Mouse (Mus musculus) layer of hippocampus, adult 18-20 months (tissue): Measurements from ENCODE around the gene Gemin5. TPM values are rescaled to one million over a fixed set of nuclear protein-coding genes. Genes with fewer than 3 reads are reported as not detected.

Experiments used
- DNase-seq, 2 experiments: peaks; one replicate each; pipeline ENCODE4 v3.0.0; 2022; ENCODE audit warnings: low spot score in 2 of 2
- total RNA-seq, 2 experiments: library from RNA; stranded (reverse); gene quantifications; 2 replicates each; pipeline ENCODE4 v1.2.3; 2021

Gemin5 gene
- total RNA-seq, 2 experiments from 2014 or later: 20.1 TPM

DNA sequence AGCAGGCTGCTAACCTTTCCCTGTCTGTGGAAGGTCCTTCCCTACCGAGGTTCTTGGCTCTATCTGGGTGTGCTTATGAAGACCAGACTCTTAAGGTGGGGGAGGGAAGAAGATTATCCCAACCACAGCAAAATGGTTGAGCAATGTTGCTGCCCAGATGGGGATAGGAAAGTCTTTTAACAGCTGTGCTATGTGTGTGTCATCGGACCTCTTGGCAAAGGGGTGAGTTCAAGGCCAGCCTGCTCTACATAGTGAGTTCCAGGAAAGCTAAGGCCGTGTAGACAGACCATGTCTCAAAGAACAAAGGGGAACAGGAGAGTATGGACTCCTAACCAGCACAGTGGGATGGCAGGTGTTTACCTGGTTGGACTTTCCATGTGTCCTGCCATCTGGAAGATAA lies 95.4 kb downstream of the Gemin5 start:
- DNase-seq: no peak

Other genes starting within 250 kb of the Gemin5 start
- 10 to 100 TPM; 89.7 to 90.3 TPM for gene Larp1, start 159.5 kb downstream of the Gemin5 start, total RNA-seq
- gene Gm12248, start 75.4 kb downstream of the Gemin5 start, total RNA-seq: not detected
- gene Cnot8, start 64.4 kb downstream of the Gemin5 start, total RNA-seq: 10 to 100 TPM; 54.9 to 55.5 TPM
- 10 to 100 TPM; 32.4 to 37.6 TPM for gene Mrpl22, start 3.1 kb upstream of the Gemin5 start, total RNA-seq
- gene Igtp, start 31.0 kb upstream of the Gemin5 start, total RNA-seq: 1 to 10 TPM; 2.2 to 2.3 TPM
- 1 to 10 TPM; 1.9 to 2.2 TPM for gene Irgm2, start 31.1 kb upstream of the Gemin5 start, total RNA-seq
- not detected for gene 4930438A08Rik, start 106.3 kb upstream of the Gemin5 start, total RNA-seq
- gene Zfp692, start 138.5 kb upstream of the Gemin5 start, total RNA-seq: 10 to 100 TPM; 24.4 to 25.9 TPM
- 10 to 100 TPM; 43.4 to 43.5 TPM for gene Zfp672, start 161.8 kb upstream of the Gemin5 start, total RNA-seq
- 10 to 100 TPM; 48.9 to 55.4 TPM for gene Sh3bp5l, start 162.2 kb upstream of the Gemin5 start, total RNA-seq
- not detected for gene Lypd8, start 210.5 kb upstream of the Gemin5 start, total RNA-seq